Mouse (Mus musculus): ENCODE results near the gene Xcl1.

Gene Xcl1

GRCm38 (mm10) chr1:164926534-164927160 is 8.7 kb downstream of the Xcl1 start:
- DNase-seq (ENCODE audit: extremely low read depth, low read depth, low spot score) = no peak

- DNase-seq (ENCODE audit: extremely low read depth, low read depth, low spot score) = no peak
These were observed 30.3 kb downstream of the Xcl1 start for GRCm38 (mm10) chr1:164905047-164905446.

GRCm38 (mm10) chr1:164900696-164901095 is 34.6 kb downstream of the Xcl1 start:
- DNase-seq (ENCODE audit: extremely low read depth, low read depth, low spot score) = no peak

- DNase-seq (ENCODE audit: extremely low read depth, low read depth, low spot score) = no peak
These were observed 35.1 kb downstream of the Xcl1 start for GRCm38 (mm10) chr1:164900226-164900625.

- DNase-seq (ENCODE audit: extremely low read depth, low read depth, low spot score) = peak; percentile 54
These were observed 35.8 kb downstream of the Xcl1 start for GRCm38 (mm10) chr1:164899506-164899905.

- DNase-seq (ENCODE audit: extremely low read depth, low read depth, low spot score) = no peak
These were observed 36.4 kb downstream of the Xcl1 start for GRCm38 (mm10) chr1:164898846-164899351.

GRCm38 (mm10) chr1:164897163-164897817 is 38.0 kb downstream of the Xcl1 start:
- DNase-seq (ENCODE audit: extremely low read depth, low read depth, low spot score) = no peak

- no peak for DNase-seq (ENCODE audit: extremely low read depth, low read depth, low spot score)
These were observed 38.8 kb downstream of the Xcl1 start for GRCm38 (mm10) chr1:164896211-164897145.

GRCm38 (mm10) chr1:164895806-164896205 is 39.5 kb downstream of the Xcl1 start:
- DNase-seq (ENCODE audit: extremely low read depth, low read depth, low spot score) = no peak

GRCm38 (mm10) chr1:164890366-164890765 is 45.0 kb downstream of the Xcl1 start:
- no peak for DNase-seq (ENCODE audit: extremely low read depth, low read depth, low spot score)

- no peak for DNase-seq (ENCODE audit: extremely low read depth, low read depth, low spot score)
These were observed 46.8 kb downstream of the Xcl1 start for GRCm38 (mm10) chr1:164888563-164888962.

- no peak for DNase-seq (ENCODE audit: extremely low read depth, low read depth, low spot score)
These were observed 47.6 kb downstream of the Xcl1 start for GRCm38 (mm10) chr1:164887775-164888174.

GRCm38 (mm10) chr1:164881891-164882290 is 53.4 kb downstream of the Xcl1 start:
- no peak for DNase-seq (ENCODE audit: extremely low read depth, low read depth, low spot score)

Measured in fat pad, adult 2 months (tissue).